Comparison of ENCODE assay signal across 28 mouse cellular contexts in genomic region chr3:24440621-24441020, GRCm38 (mm10).
DNase-seq lines count a peak whose midpoint lies in the region; TF ChIP-seq lines count a peak whose summit lies in the region.
"Had no signal": no experiment of that assay in that cellular context is flagged by ENCODE, and none has a peak within 500 bp of the region (broad histone marks: within the 10 kb centered on the region; RNA-seq: fewer than 3 reads in every experiment).

No protein-coding gene starts in this region.

- intact Hi-C loops in heart, adult 2 months (cut with DNase I): no loop called here

- no peak for TF ChIP-seq CTCF in heart, adult 2 months (IDR thresholded peaks at IDR 0.05)

- no peak for TF ChIP-seq EP300 in heart, adult 2 months (IDR thresholded peaks at IDR 0.05; ENCODE audit: insufficient read depth, low read depth, low read length)

- H3K4me3 ChIP-seq in heart, adult 2 months: no peak overlapping the region
- H3K4me3 ChIP-seq: embryonic facial prominence, embryonic 10.5 days; embryonic facial prominence, embryonic 15.5 days; forebrain, embryonic 13.5 days; hindbrain, embryonic 10.5 days; hindbrain, embryonic 15.5 days; limb, embryonic 10.5 days; limb, embryonic 15.5 days had no signal

- TF ChIP-seq POLR2A in heart, adult 2 months (IDR thresholded peaks at IDR 0.05; ENCODE audit: insufficient read depth, low read depth, low read length): no peak

- H3K9ac ChIP-seq in heart, adult 2 months (ENCODE audit: low read depth, low read length): no peak overlapping the region
- H3K9ac ChIP-seq: embryonic facial prominence, embryonic 15.5 days; forebrain, embryonic 13.5 days; hindbrain, embryonic 15.5 days; limb, embryonic 15.5 days; liver, embryonic 14.5 days had no signal

- H3K36me3 ChIP-seq in heart, adult 2 months (ENCODE audit: control insufficient read depth, insufficient read depth, low read length): no peaks in the 10 kb centered on the region
- H3K36me3 ChIP-seq: embryonic facial prominence, embryonic 10.5 days; embryonic facial prominence, embryonic 15.5 days; hindbrain, embryonic 10.5 days; hindbrain, embryonic 15.5 days; limb, embryonic 10.5 days; limb, embryonic 15.5 days had no signal

- no peak overlapping the region for H3K27ac ChIP-seq in heart, adult 2 months
- H3K27ac ChIP-seq: embryonic facial prominence, embryonic 10.5 days; embryonic facial prominence, embryonic 15.5 days; forebrain, embryonic 13.5 days; hindbrain, embryonic 10.5 days; hindbrain, embryonic 15.5 days; limb, embryonic 10.5 days; limb, embryonic 15.5 days; liver, embryonic 14.5 days; macrophage had no signal

- H3K4me1 ChIP-seq in heart, adult 2 months (ENCODE audit: control insufficient read depth, insufficient read depth, low read length): no peaks in the 10 kb centered on the region
- H3K4me1 ChIP-seq: embryonic facial prominence, embryonic 10.5 days; embryonic facial prominence, embryonic 15.5 days; forebrain, embryonic 13.5 days; hindbrain, embryonic 10.5 days; hindbrain, embryonic 15.5 days; limb, embryonic 10.5 days; limb, embryonic 15.5 days had no signal

- no peaks in the 10 kb centered on the region for H3K79me2 ChIP-seq in heart, adult 2 months (replicated peaks; ENCODE audit: control insufficient read depth, insufficient read depth, low read length)

- peak; percentile 13 for DNase-seq in layer of hippocampus, adult 9-11 months
- DNase-seq in layer of hippocampus, postnatal 14 days (ENCODE audit: low spot score in 2 of 2): no peak
- DNase-seq in right cerebral cortex, adult 2 months (ENCODE audit: low spot score in 2 of 2): peak; percentile 14 to 32
- DNase-seq in right cerebral cortex, postnatal 14 days: no peak
- DNase-seq in left cerebral cortex, adult 9 months (ENCODE audit: low spot score in 2 of 2): peak; percentile 5 to 45
- DNase-seq in heart, adult 2 months: no peak
- DNase-seq: adrenal gland, postnatal 36 days; B cell, adult 2 months; cerebellum, adult 8-10 months; cerebellum, postnatal 25 days; gastrocnemius, postnatal 25 days; heart, adult 18-20 months; heart, postnatal 14 days; kidney, adult 11 months; kidney, postnatal 14 days; layer of hippocampus, postnatal 36 days; lung, adult 2 months; lung, postnatal 10 days; midbrain, embryonic 14.5 days had no signal

- H3K27me3 ChIP-seq in heart, adult 2 months (ENCODE audit: control insufficient read depth, insufficient read depth, low read length): no peaks in the 10 kb centered on the region
- H3K27me3 ChIP-seq: embryonic facial prominence, embryonic 15.5 days; forebrain, embryonic 13.5 days; hindbrain, embryonic 15.5 days; limb, embryonic 15.5 days had no signal

- WGBS in heart, adult 2 months: 74% methylated on average over 6 of the region's 6 CpGs

Comparison
In these comparisons a context has a peak if more than half of its experiments do, and no peak if none do; other contexts are left out.
1. DNase-seq: peak in layer of hippocampus, adult 9-11 months (single experiment), right cerebral cortex, adult 2 months (2 of 2) and left cerebral cortex, adult 9 months (2 of 2); none in layer of hippocampus, postnatal 14 days (0 of 2), right cerebral cortex, postnatal 14 days (single experiment) and heart, adult 2 months (0 of 2).